Mouse (Mus musculus) forebrain, embryonic 15.5 days (tissue): Measurements from ENCODE around the gene Shld2. TPM values are rescaled to one million over a fixed set of nuclear protein-coding genes. Genes with fewer than 3 reads are reported as not detected.

ENCODE experiments used
- ATAC-seq: fragments of 200-750 bp; cut with Nextera tagmentation; replicated peaks from 2 replicates; pipeline ENCODE4 v1.8.0; 2017; ENCODE audit warnings: mild to moderate bottlenecking, moderate TSS enrichment, moderate library complexity
- H3K27ac ChIP-seq: fragments of 300-500 bp; sonication (generic); replicated peaks from 2 replicates; pipeline ENCODE4 v1.5.1; 2015; ENCODE audit warnings: mild to moderate bottlenecking, inconsistent platforms
- H3K27me3 ChIP-seq: fragments of 300-500 bp; sonication (generic); 2 replicates; pipeline ENCODE4 v1.6.1; 2015; ENCODE audit warnings: inconsistent platforms
- H3K36me3 ChIP-seq: fragments of 300-500 bp; sonication (generic); 2 replicates; pipeline ENCODE4 v1.6.1; 2015; ENCODE audit warnings: mild to moderate bottlenecking, inconsistent platforms
- H3K4me1 ChIP-seq: fragments of 300-500 bp; sonication (generic); 2 replicates; pipeline ENCODE4 v1.6.1; 2015; ENCODE audit warnings: inconsistent platforms
- H3K4me2 ChIP-seq: fragments of 300-500 bp; sonication (generic); replicated peaks from 2 replicates; pipeline ENCODE4 v1.6.1; 2015; ENCODE audit warnings: mild to moderate bottlenecking, inconsistent platforms
- H3K4me3 ChIP-seq: fragments of 300-500 bp; sonication (generic); 2 replicates; pipeline ENCODE4 v1.5.1; 2015; ENCODE audit warnings: mild to moderate bottlenecking, inconsistent platforms
- H3K9ac ChIP-seq: fragments of 300-500 bp; sonication (generic); replicated peaks from 2 replicates; pipeline ENCODE4 v1.6.1; 2015; ENCODE audit warnings: mild to moderate bottlenecking, inconsistent platforms
- H3K9me3 ChIP-seq: fragments of 300-500 bp; sonication (generic); 2 replicates; pipeline ENCODE4 v1.6.1; 2016; ENCODE audit warnings: inconsistent platforms
- WGBS: fragments of 180-500 bp; shearing (Covaris S2); methylation state at CpG from one replicate; pipeline ENCODE4 v1.1.7; 2015; ENCODE audit warnings: mixed read lengths; 5-methylcytosine and 5-hydroxymethylcytosine counted together
- polyA plus RNA-seq: library from polyadenylated mRNA; unstranded; fragments of >200 nt; fragmentation: Nextera tagmentation; extraction: Ambion mirVana; gene quantifications from 2 replicates; pipeline ENCODE4 v1.2.1, GENCODE M21; 2015

Shld2 gene
- polyA plus RNA-seq, 1 experiment from 2014 or later = 8.0 TPM

DNA sequence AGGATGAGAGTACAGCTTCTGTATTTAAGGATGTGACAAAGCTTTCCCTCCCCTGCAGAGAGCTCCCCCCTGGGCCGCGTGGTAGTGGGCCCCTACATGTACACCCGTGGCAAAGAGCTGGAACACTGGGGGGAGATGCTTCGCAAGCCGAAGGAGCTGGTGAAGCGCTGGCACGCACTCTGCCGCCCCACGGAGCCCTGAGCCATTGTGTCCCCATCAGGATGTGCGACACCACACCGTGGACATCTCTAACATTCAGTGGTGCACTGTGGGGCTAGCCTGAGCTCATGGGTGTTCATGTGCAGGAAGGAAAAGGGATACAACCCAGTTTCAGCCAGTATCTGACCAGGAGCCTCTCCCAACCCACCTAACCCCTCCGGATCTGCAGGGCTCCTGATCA, 82.3 kb downstream of the Shld2 start:
- Histone ChIP-seq H3K4me1 (no peaks in the 10 kb centered on the region), H3K36me3 (no peaks in the 10 kb centered on the region), H3K27ac (no peak overlapping the region), H3K4me2 (no peak overlapping the region), H3K9me3 (no peaks in the 10 kb centered on the region), H3K4me3 (no peak overlapping the region), H3K27me3 (no peaks in the 10 kb centered on the region), H3K9ac (no peak overlapping the region)
- no peak for ATAC-seq
- 81% methylated on average over 12 of the region's 12 CpGs for WGBS

DNA sequence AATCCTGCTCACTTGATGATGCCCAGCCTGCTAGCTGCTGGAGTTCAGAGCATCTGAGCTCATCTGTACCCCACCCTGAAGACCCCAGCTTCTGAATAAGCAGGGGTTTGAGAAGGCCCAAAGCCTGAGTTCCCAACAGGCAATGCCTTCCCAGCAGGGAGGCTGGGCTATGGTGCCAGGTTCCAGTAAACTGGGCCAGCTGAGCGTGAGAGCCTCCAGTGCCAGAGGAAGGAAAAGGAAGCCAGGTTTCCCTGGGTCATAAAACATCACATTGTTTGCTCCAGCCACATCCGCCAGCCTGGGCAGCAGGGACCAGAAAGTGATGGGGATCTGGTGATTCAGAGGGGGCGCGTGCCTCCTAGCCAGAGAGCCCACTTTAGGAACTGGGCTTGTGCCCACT, 83.7 kb downstream of the Shld2 start:
- Histone ChIP-seq H3K9ac (no peak overlapping the region), H3K36me3 (no peaks in the 10 kb centered on the region), H3K4me2 (no peak overlapping the region), H3K9me3 (no peaks in the 10 kb centered on the region), H3K27ac (no peak overlapping the region), H3K27me3 (no peaks in the 10 kb centered on the region), H3K4me1 (no peaks in the 10 kb centered on the region), H3K4me3 (no peak overlapping the region)
- ATAC-seq = no peak
- 77% methylated on average over 4 of the region's 4 CpGs for whole genome bisulfite sequencing

DNA sequence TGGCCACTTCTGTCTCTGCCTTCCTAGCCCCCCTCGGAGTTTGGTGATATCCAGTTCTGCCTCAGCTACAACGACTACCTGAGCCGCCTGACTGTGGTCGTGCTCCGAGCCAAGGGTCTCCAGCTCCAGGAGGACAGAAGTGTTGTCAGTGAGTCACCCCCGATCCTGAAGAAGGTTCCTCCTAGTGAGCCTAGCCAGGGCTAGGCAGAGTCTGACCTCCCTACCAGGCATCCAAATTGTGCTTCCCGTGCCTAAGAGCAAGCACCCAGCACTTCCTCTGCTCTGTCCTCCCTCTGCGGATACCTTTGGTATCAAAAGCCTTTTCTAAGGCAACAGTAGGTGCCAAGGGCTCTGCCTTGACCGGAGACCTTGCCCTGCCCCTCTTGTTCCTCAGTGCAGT, 84.3 kb downstream of the Shld2 start:
- H3K9ac ChIP-seq = no peak overlapping the region
- H3K9me3 ChIP-seq = no peaks in the 10 kb centered on the region
- no peaks in the 10 kb centered on the region for H3K4me1 ChIP-seq
- H3K4me3 ChIP-seq = no peak overlapping the region
- ATAC-seq = no peak
- H3K27me3 ChIP-seq = 0 out of 2 replicates have a peak, but pooled peaks cover 3% of the 10 kb centered on the region
- H3K36me3 ChIP-seq = no peaks in the 10 kb centered on the region
- WGBS = 87% methylated on average over 9 of the region's 9 CpGs
- no peak overlapping the region for H3K27ac ChIP-seq
- no peak overlapping the region for H3K4me2 ChIP-seq

DNA sequence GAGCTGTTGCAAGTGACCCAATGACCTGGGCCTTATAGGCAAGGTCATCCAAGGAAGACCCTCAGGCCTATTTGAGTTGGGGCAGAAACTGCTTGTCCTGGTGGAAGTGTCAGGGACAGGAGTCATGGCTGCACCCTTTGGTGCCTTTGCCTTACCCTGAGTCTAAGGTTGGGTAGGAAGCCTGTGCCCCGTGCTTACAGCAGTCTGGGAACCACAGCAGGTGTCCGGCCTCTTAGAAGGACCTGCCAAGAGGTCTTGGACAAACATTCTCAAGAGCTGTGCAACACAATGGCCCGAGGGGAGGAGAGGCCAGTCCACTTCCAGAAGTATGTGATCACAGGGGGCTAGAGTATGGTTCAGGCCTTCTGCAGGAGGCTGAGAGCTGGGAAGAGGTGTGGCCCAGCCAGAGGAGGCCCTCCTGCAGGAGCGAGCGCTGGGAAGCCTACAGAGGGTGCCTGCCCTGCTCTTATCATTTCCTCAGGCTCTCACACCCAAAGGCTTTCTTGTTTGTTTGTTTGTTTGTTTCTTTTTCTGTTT, 86.9 kb downstream of the Shld2 start:
- no peak overlapping the region for H3K4me2 ChIP-seq
- H3K4me3 ChIP-seq = no peak overlapping the region
- H3K36me3 ChIP-seq = no peaks in the 10 kb centered on the region
- H3K9me3 ChIP-seq = no peaks in the 10 kb centered on the region
- H3K4me1 ChIP-seq = peaks cover 5% of the 10 kb centered on the region; the same call in 1 of the 2 replicates
- H3K27me3 ChIP-seq = peaks cover 18% of the 10 kb centered on the region
- H3K9ac ChIP-seq = no peak overlapping the region
- ATAC-seq = no peak
- WGBS = 73% methylated on average over 5 of the region's 5 CpGs
- H3K27ac ChIP-seq = no peak overlapping the region

DNA sequence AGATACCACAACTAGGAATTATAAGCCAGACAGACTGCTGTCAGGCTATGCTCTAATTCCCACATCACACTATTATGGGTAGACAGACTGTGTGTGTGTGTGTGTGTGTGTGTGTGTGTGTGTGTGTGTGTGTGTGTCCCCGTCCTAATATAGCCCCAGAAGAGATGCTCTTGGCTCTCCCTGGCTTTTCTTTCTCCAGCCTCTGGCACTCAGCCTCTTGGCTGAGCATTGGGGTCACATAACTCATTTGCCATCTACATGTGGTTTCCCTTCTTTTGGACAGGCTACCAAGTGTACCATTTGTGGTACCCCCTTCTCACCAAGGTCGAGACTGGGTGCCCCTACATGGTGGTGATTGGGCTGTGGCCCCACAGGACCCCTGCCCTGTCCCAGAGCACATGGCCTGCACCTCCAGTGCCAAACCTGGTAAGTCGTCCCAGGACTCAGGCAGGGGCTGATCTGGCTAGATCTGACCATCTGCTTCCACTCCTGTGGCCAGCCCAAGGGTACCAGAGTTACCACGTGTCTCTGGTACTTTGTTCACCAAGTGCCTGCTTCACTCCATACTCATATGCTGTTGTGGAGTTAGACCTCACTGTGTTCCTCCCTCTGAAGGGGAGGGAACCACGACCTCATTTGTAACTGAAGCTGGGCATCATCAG, 88.7 kb downstream of the Shld2 start:
- ATAC-seq = no peak
- 67% methylated on average over 5 of the region's 5 CpGs for WGBS

DNA sequence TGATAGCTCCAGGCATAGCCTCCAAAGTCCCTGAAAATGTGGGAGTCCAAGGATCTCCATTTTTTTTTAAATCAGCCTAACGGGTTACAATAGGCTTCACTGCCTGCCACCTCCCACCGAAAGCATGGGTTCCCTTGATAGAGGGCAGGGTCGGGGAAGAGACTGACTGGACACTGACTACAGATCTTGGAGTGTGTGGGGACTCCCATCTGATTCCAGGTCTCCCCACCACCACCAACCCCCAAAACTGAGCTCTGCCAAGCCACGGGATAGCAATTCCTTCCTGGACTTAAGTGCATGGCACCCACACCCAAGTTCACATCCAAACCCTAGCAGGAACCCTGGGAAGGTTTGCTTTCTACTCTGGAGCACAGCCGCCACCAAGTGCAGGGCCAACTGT, 89.9 kb downstream of the Shld2 start:
- 78% methylated on average over 5 of the region's 5 CpGs for WGBS
- ATAC-seq = no peak
- H3K9me3 ChIP-seq = no peaks in the 10 kb centered on the region

More for the DNA sequence above, 88.7 kb downstream of the Shld2 start:
- H3K4me2 ChIP-seq = no peak overlapping the region
- no peaks in the 10 kb centered on the region for H3K36me3 ChIP-seq
- no peak overlapping the region for H3K27ac ChIP-seq
- H3K27me3 ChIP-seq = peaks cover 18% of the 10 kb centered on the region
- H3K4me3 ChIP-seq = no peak overlapping the region
- H3K4me1 ChIP-seq = peaks cover 5% of the 10 kb centered on the region; the same call in 1 of the 2 replicates
- no peaks in the 10 kb centered on the region for H3K9me3 ChIP-seq
- no peak overlapping the region for H3K9ac ChIP-seq

DNA sequence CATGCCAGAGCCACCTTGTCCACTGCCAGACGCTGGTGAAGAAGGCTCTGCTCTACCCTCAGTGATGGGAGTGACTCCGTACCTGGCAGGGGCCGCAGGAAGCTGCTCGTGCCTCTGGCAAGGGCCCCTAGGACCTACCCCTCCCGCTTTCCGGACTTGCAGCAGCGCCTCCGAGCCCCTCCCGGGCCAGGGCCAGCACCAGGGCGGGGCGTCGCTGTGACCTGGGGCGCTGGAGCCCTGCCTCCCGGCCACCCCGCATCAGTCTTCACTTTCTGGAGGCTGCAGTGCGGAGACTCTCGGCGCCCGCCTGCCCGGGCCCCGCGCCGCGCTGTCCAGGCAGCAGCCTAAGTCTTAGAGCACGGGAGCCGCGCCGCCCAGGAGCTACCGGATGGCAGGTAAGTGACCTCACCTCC, 90.5 kb downstream of the Shld2 start:
- Histone ChIP-seq H3K9ac (no peak overlapping the region), H3K4me1 (peaks cover 5% of the 10 kb centered on the region; the same call in 1 of the 2 replicates), H3K27ac (no peak overlapping the region), H3K4me2 (peak overlapping the region; percentile 36), H3K9me3 (no peaks in the 10 kb centered on the region), H3K36me3 (no peaks in the 10 kb centered on the region), H3K27me3 (peaks cover 18% of the 10 kb centered on the region), H3K4me3 (peak overlapping the region; percentile 19; the same call in 1 of the 2 replicates)
- ATAC-seq = 0 out of 2 replicates have a peak, but pooled peaks have one; percentile 11
- 6% methylated on average over 29 of the region's 29 CpGs for WGBS

More for the DNA sequence above, 89.9 kb downstream of the Shld2 start:
- Histone ChIP-seq H3K27ac (no peak overlapping the region), H3K4me3 (no peak overlapping the region), H3K4me1 (peaks cover 5% of the 10 kb centered on the region; the same call in 1 of the 2 replicates), H3K36me3 (no peaks in the 10 kb centered on the region), H3K27me3 (peaks cover 18% of the 10 kb centered on the region), H3K9ac (no peak overlapping the region), H3K4me2 (no peak overlapping the region)

DNA sequence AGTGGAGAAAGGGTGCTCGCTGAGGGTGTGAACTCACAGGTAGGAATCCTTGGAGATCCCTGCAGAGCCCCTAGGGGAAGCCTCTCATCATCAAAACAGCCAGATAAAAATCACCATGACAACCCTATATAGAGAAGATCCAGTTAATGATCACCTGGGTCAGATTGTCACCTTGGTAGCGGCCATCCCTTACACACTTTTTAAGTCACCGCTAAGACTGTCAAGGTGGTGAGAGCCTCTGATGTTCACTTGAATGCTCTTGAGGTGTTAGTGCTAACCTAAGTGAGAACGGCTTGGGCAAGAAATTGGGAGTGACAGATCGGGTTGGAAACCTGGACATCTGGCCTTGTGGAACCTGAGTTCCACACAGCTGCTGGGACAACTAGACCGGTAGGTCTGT, 91.0 kb downstream of the Shld2 start, which contains the start of gene Syt15:
Gene Syt15, plus strand, starts transcription at position 301 of the 400 bp plus-strand sequence.
- peak within 1 kb of the TSS; percentile 19; the same call in 1 of the 2 replicates for H3K4me3 ChIP-seq
- H3K27me3 ChIP-seq = peaks cover 18% of the 10 kb centered on the region
- H3K27ac ChIP-seq = no peak within 1 kb of the TSS
- H3K9ac ChIP-seq = no peak within 1 kb of the TSS
- no peaks in the 10 kb centered on the region for H3K9me3 ChIP-seq
- peak within 1 kb of the TSS; percentile 36 for H3K4me2 ChIP-seq
- peaks cover 5% of the 10 kb centered on the region; the same call in 1 of the 2 replicates for H3K4me1 ChIP-seq
- no peak for ATAC-seq
- H3K36me3 ChIP-seq = no peaks in the 10 kb centered on the region
- WGBS = 77% methylated on average over 6 of the region's 6 CpGs

DNA sequence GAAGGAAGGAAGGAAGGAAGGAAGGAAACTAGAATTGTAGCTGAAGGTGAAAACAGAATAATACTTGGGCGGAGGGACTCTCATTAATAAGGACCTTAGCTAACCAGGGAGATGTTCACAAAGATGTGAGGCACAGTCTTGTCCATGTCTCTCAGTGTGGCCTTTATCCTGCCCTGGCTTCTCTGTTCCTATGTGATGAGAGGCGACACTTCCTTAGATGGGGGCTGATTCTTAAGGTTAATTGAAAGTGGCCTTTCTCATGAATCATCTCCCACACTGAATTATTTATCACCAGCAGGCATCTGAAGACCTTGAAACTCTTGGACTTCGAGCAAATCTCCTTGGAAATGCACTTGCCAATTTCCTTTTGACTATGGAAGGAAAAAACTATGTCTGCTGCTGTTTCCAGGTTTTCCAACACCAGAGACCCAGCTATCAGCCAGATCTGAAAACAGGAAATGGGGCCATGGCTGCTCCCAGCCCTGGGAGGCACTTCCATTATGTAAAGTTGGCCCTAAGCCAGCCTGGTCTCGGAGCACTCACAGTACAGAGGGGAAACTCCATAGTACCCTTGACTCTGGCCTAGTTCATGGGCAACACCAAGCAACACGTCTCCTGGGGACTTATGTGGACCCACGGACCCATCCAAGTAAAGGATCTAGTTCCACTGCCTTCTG, 94.7 kb downstream of the Shld2 start:
- no peak for ATAC-seq
- no peak overlapping the region for H3K27ac ChIP-seq
- H3K9ac ChIP-seq = no peak overlapping the region
- H3K4me3 ChIP-seq = no peak overlapping the region
- no peaks in the 10 kb centered on the region for H3K36me3 ChIP-seq
- peaks cover 12% of the 10 kb centered on the region; the same call in 1 of the 2 replicates for H3K27me3 ChIP-seq
- no peaks in the 10 kb centered on the region for H3K9me3 ChIP-seq
- H3K4me1 ChIP-seq = peaks cover 5% of the 10 kb centered on the region; the same call in 1 of the 2 replicates
- WGBS = 65% methylated on average over 6 of the region's 6 CpGs
- H3K4me2 ChIP-seq = no peak overlapping the region

DNA sequence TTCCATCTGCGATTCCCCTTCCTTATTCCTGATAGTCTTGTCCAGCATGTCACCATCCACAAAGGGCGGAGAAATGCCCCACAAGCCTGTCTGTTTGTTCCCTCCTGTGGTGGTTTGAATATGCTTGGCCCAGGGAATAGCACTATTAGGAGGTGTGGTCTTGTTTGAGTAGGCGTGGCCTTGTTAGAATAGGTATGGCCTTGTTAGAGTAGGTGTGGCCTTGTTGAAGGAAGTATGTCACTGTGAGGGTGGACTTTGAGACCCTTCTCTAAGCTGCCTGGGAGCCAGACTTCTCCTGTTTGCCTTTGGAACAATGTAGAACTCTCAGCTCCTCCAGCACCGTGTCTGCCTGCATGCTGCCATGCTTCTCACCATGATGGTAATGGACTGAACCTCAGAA, 100.4 kb downstream of the Shld2 start:
- H3K4me3 ChIP-seq = no peak overlapping the region
- H3K4me1 ChIP-seq = no peaks in the 10 kb centered on the region
- ATAC-seq = no peak
- WGBS = 93% methylated on average over 4 of the region's 4 CpGs
- H3K27ac ChIP-seq = no peak overlapping the region
- no peak overlapping the region for H3K4me2 ChIP-seq
- H3K9me3 ChIP-seq = no peaks in the 10 kb centered on the region
- H3K27me3 ChIP-seq = no peaks in the 10 kb centered on the region
- no peak overlapping the region for H3K9ac ChIP-seq
- H3K36me3 ChIP-seq = no peaks in the 10 kb centered on the region

DNA sequence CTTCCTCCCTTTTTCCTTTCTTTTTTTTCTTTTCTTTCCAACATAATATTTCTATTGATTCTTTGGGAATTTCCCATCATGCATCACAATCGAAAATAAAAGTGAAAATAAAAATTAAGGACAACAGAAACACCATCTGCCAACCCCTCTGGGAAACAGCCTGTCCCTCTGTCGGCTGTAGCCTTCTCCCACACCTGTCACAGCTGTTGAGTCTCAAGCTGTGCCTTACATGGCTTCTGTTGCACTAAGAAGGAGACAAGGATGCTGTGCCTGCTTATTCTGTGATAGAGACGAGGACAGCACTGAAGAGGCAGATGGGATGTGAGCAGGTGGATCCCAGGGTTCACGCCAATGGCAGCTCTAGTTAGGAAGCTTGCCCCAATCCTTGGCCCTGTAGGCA, 101.2 kb downstream of the Shld2 start:
- 54% methylated on average over 4 of the region's 4 CpGs for WGBS

DNA sequence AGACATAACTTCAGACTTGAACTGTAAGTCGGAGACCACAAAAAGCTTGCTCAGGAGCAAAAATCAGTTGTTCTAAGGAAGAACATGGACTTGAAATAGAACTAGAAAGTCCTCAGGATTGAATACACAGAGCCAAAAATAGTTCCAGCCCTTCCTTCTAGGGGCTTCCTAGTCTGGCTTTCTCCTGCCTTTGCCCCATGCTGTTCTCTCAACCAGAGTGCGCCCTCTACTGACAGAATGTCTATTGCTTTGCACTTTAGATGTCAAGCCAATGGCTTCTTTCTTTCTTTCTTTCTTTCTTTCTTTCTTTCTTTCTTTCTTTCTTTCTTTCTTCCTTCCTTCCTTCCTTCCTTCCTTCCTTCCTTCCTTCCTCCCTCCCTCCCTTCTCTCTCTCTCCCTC, 101.6 kb downstream of the Shld2 start:
- no peak for ATAC-seq
- no peak overlapping the region for H3K9ac ChIP-seq
- no peak overlapping the region for H3K4me3 ChIP-seq
- H3K27me3 ChIP-seq = no peaks in the 10 kb centered on the region
- WGBS = 51% methylated on average over 2 of the region's 2 CpGs
- H3K4me1 ChIP-seq = no peaks in the 10 kb centered on the region
- H3K27ac ChIP-seq = no peak overlapping the region
- no peaks in the 10 kb centered on the region for H3K36me3 ChIP-seq
- no peaks in the 10 kb centered on the region for H3K9me3 ChIP-seq
- no peak overlapping the region for H3K4me2 ChIP-seq

More for the DNA sequence above, 101.2 kb downstream of the Shld2 start:
- no peak for ATAC-seq
- no peaks in the 10 kb centered on the region for H3K9me3 ChIP-seq
- H3K4me1 ChIP-seq = no peaks in the 10 kb centered on the region
- H3K36me3 ChIP-seq = no peaks in the 10 kb centered on the region
- H3K4me3 ChIP-seq = no peak overlapping the region
- H3K4me2 ChIP-seq = no peak overlapping the region
- no peak overlapping the region for H3K27ac ChIP-seq
- no peaks in the 10 kb centered on the region for H3K27me3 ChIP-seq
- no peak overlapping the region for H3K9ac ChIP-seq
